Mouse (Mus musculus): ENCODE data around the gene Csrp2. TPM values are rescaled to one million over a fixed set of nuclear protein-coding genes. Genes with fewer than 3 reads are reported as not detected.

The Csrp2 gene
- polyA plus RNA-seq, 2 experiments: 155 to 168 TPM

- DNase-seq (ENCODE audit: low spot score) (no peak), ATAC-seq (ENCODE audit: low FRiP score, low read depth) (no peak)
- Histone ChIP-seq H3K9ac (ENCODE audit: low read depth, low read length, severe bottlenecking) (no peak overlapping the region), H3K27me3 (ENCODE audit: control insufficient read depth, insufficient read depth, low read length) (no peaks in the 10 kb centered on the region), H3K4me3 (replicated peaks; ENCODE audit: low read length) (no peak overlapping the region), H3K36me3 (ENCODE audit: control insufficient read depth, insufficient read depth, low read length) (peaks cover 47% of the 10 kb centered on the region), H3K9me3 (ENCODE audit: control insufficient read depth, low read length) (no peaks in the 10 kb centered on the region), H3K4me2 (replicated peaks; ENCODE audit: low read depth, low read length, severe bottlenecking) (no peak overlapping the region), H3K27ac (replicated peaks; ENCODE audit: low read depth, low read length) (no peak overlapping the region), H3K4me1 (ENCODE audit: control insufficient read depth, insufficient read depth, low read length) (no peaks in the 10 kb centered on the region)
- 88% methylated on average over 3 of the region's 3 CpGs for WGBS
- no peak for TF ChIP-seq POLR2A (IDR thresholded peaks at IDR 0.05; ENCODE audit: borderline replicate concordance, extremely low read depth, insufficient read depth, insufficient read length)
Measured at GRCm38 (mm10) chr10:110971044-110971443, 51.5 kb downstream of the Csrp2 start.

- Histone ChIP-seq H3K27ac (replicated peaks; ENCODE audit: low read depth, low read length) (no peak overlapping the region), H3K36me3 (ENCODE audit: control insufficient read depth, insufficient read depth, low read length) (peaks cover 46% of the 10 kb centered on the region), H3K9ac (ENCODE audit: low read depth, low read length, severe bottlenecking) (no peak overlapping the region), H3K9me3 (ENCODE audit: control insufficient read depth, low read length) (no peaks in the 10 kb centered on the region), H3K27me3 (ENCODE audit: control insufficient read depth, insufficient read depth, low read length) (no peaks in the 10 kb centered on the region), H3K4me2 (replicated peaks; ENCODE audit: low read depth, low read length, severe bottlenecking) (no peak overlapping the region), H3K4me3 (replicated peaks; ENCODE audit: low read length) (no peak overlapping the region), H3K4me1 (ENCODE audit: control insufficient read depth, insufficient read depth, low read length) (no peaks in the 10 kb centered on the region)
- 72% methylated on average over 6 of the region's 6 CpGs for WGBS
- ATAC-seq (ENCODE audit: low FRiP score, low read depth): no peak
- no peak for DNase-seq (ENCODE audit: low spot score)
- no peak for TF ChIP-seq POLR2A (IDR thresholded peaks at IDR 0.05; ENCODE audit: borderline replicate concordance, extremely low read depth, insufficient read depth, insufficient read length)
Measured at GRCm38 (mm10) chr10:110971483-110971882, 51.9 kb downstream of the Csrp2 start.

GRCm38 (mm10) chr10:110971998-110972397 lies 52.4 kb downstream of the Csrp2 start:
- no peak for DNase-seq (ENCODE audit: low spot score)
- Histone ChIP-seq H3K4me3 (replicated peaks; ENCODE audit: low read length) (no peak overlapping the region), H3K9ac (ENCODE audit: low read depth, low read length, severe bottlenecking) (no peak overlapping the region), H3K4me2 (replicated peaks; ENCODE audit: low read depth, low read length, severe bottlenecking) (no peak overlapping the region), H3K9me3 (ENCODE audit: control insufficient read depth, low read length) (no peaks in the 10 kb centered on the region), H3K36me3 (ENCODE audit: control insufficient read depth, insufficient read depth, low read length) (peaks cover 41% of the 10 kb centered on the region), H3K27ac (replicated peaks; ENCODE audit: low read depth, low read length) (no peak overlapping the region), H3K4me1 (ENCODE audit: control insufficient read depth, insufficient read depth, low read length) (no peaks in the 10 kb centered on the region), H3K27me3 (ENCODE audit: control insufficient read depth, insufficient read depth, low read length) (no peaks in the 10 kb centered on the region)
- ATAC-seq (ENCODE audit: low FRiP score, low read depth): no peak
- WGBS: 57% methylated on average over 9 of the region's 9 CpGs
- TF ChIP-seq POLR2A (IDR thresholded peaks at IDR 0.05; ENCODE audit: borderline replicate concordance, extremely low read depth, insufficient read depth, insufficient read length): no peak

GRCm38 (mm10) chr10:110974463-110974862 lies 54.9 kb downstream of the Csrp2 start:
- no peak for TF ChIP-seq POLR2A (IDR thresholded peaks at IDR 0.05; ENCODE audit: borderline replicate concordance, extremely low read depth, insufficient read depth, insufficient read length)
- ATAC-seq (ENCODE audit: low FRiP score, low read depth) (no peak), DNase-seq (ENCODE audit: low spot score) (peak; percentile 51)
- 63% methylated on average over 3 of the region's 3 CpGs for WGBS
- Histone ChIP-seq H3K36me3 (ENCODE audit: control insufficient read depth, insufficient read depth, low read length) (peaks cover 39% of the 10 kb centered on the region), H3K4me1 (ENCODE audit: control insufficient read depth, insufficient read depth, low read length) (no peaks in the 10 kb centered on the region), H3K27ac (replicated peaks; ENCODE audit: low read depth, low read length) (no peak overlapping the region), H3K4me3 (replicated peaks; ENCODE audit: low read length) (no peak overlapping the region), H3K4me2 (replicated peaks; ENCODE audit: low read depth, low read length, severe bottlenecking) (no peak overlapping the region), H3K27me3 (ENCODE audit: control insufficient read depth, insufficient read depth, low read length) (no peaks in the 10 kb centered on the region), H3K9ac (ENCODE audit: low read depth, low read length, severe bottlenecking) (no peak overlapping the region), H3K9me3 (ENCODE audit: control insufficient read depth, low read length) (no peaks in the 10 kb centered on the region)

GRCm38 (mm10) chr10:110974885-110975284 lies 55.3 kb downstream of the Csrp2 start:
- 88% methylated on average over 1 of the region's 1 CpGs for WGBS
- no peak for ATAC-seq (ENCODE audit: low FRiP score, low read depth)
- Histone ChIP-seq H3K27me3 (ENCODE audit: control insufficient read depth, insufficient read depth, low read length) (no peaks in the 10 kb centered on the region), H3K4me2 (replicated peaks; ENCODE audit: low read depth, low read length, severe bottlenecking) (no peak overlapping the region), H3K4me1 (ENCODE audit: control insufficient read depth, insufficient read depth, low read length) (no peaks in the 10 kb centered on the region), H3K27ac (replicated peaks; ENCODE audit: low read depth, low read length) (no peak overlapping the region), H3K9me3 (ENCODE audit: control insufficient read depth, low read length) (no peaks in the 10 kb centered on the region), H3K4me3 (replicated peaks; ENCODE audit: low read length) (no peak overlapping the region), H3K9ac (ENCODE audit: low read depth, low read length, severe bottlenecking) (no peak overlapping the region), H3K36me3 (ENCODE audit: control insufficient read depth, insufficient read depth, low read length) (peaks cover 40% of the 10 kb centered on the region)
- TF ChIP-seq POLR2A (IDR thresholded peaks at IDR 0.05; ENCODE audit: borderline replicate concordance, extremely low read depth, insufficient read depth, insufficient read length): no peak
- no peak for DNase-seq (ENCODE audit: low spot score)

DNA sequence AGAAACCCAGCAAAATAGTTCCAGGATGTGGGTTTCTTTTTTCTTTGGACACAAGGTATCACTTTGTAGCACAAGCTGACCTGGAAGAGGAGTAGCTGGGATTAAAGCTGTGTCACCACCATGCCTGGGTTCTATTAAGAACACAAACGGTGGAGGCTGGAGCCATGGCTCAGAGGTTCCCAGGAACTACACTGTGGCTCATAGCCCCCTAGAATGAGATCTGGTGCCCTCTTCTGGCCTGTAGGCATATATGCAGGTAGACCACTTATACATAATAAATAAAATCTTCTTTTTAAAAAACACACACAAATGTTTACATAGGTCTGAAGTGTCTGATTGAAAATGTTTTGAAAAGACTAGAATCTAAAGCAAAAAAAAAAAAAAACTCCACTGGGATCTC lies 56.5 kb downstream of the Csrp2 start:
- DNase-seq (ENCODE audit: low spot score) (peak; percentile 43), ATAC-seq (ENCODE audit: low FRiP score, low read depth) (0 out of 2 replicates have a peak, but pooled peaks have one; percentile 46)
- H3K4me3 ChIP-seq (replicated peaks; ENCODE audit: low read length): no peak overlapping the region
- no peaks in the 10 kb centered on the region for H3K4me1 ChIP-seq (ENCODE audit: control insufficient read depth, insufficient read depth, low read length)
- H3K27ac ChIP-seq (replicated peaks; ENCODE audit: low read depth, low read length): no peak overlapping the region
- 0% methylated on average over 1 of the region's 1 CpGs for WGBS
- H3K9me3 ChIP-seq (ENCODE audit: control insufficient read depth, low read length): no peaks in the 10 kb centered on the region
- H3K4me2 ChIP-seq (replicated peaks; ENCODE audit: low read depth, low read length, severe bottlenecking): no peak overlapping the region
- TF ChIP-seq POLR2A (IDR thresholded peaks at IDR 0.05; ENCODE audit: borderline replicate concordance, extremely low read depth, insufficient read depth, insufficient read length): no peak
- no peak overlapping the region for H3K9ac ChIP-seq (ENCODE audit: low read depth, low read length, severe bottlenecking)
- H3K27me3 ChIP-seq (ENCODE audit: control insufficient read depth, insufficient read depth, low read length): no peaks in the 10 kb centered on the region
- H3K36me3 ChIP-seq (ENCODE audit: control insufficient read depth, insufficient read depth, low read length): peaks cover 41% of the 10 kb centered on the region
